Comparison of ENCODE assay signal across 19 mouse cellular contexts in the genomic region with DNA sequence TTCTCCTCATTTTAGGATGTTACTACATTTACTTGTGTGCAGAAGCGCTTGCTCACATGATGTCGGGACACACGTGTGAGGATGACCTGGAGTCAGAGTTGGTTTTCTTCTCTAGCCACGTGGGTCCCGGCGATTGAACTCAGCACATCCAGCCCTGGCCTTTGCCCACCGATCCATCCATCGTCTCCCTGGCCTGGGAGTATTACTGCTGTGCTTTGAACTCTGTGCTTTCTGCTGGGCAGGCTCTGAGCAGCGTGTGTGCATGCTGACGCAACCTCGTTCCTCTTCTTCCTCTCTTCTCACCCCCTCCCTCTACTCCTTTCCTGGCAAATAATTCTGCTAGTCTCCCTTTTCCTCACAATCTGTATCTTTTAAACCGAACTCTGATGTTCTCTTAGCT.
DNase-seq lines count a peak whose midpoint lies in the region; ATAC-seq and TF ChIP-seq lines count a peak whose summit lies in the region.
"Had no signal": no experiment of that assay in that cellular context is flagged by ENCODE, and none has a peak within 500 bp of the region (broad histone marks: within the 10 kb centered on the region; RNA-seq: fewer than 3 reads in every experiment).

No protein-coding gene starts in this region.

- H3K36me3 ChIP-seq in megakaryocyte, embryonic 14.5 days (replicated peaks; ENCODE audit: low read length), result no peaks in the 10 kb centered on the region
- H3K36me3 ChIP-seq: embryonic facial prominence, embryonic 15.5 days had no signal

- H3K9me3 ChIP-seq in megakaryocyte, embryonic 14.5 days, result peaks cover 75% of the 10 kb centered on the region
- H3K9me3 ChIP-seq: embryonic facial prominence, embryonic 12.5 days; embryonic facial prominence, embryonic 15.5 days; hindbrain, embryonic 12.5 days; hindbrain, embryonic 15.5 days had no signal

- DNase-seq in gastrocnemius, adult 2 months, result no peak
- DNase-seq in gastrocnemius, postnatal 10 days, result no peak
- no peak for DNase-seq in layer of hippocampus, adult 2 months (ENCODE audit: low spot score in 2 of 2)
- no peak for DNase-seq in layer of hippocampus, adult 9-10 months (ENCODE audit: low spot score)
- no peak for DNase-seq in adipocyte (ENCODE audit: low spot score)
- DNase-seq: adrenal gland, postnatal 10 days; adrenal gland, postnatal 36 days; cerebellum, adult 9-10 months; gastrocnemius, postnatal 36 days; heart, postnatal 14 days had no signal

- intact Hi-C loops in gastrocnemius, adult 2 months (cut with DNase I), result no loop called here

- no peaks in the 10 kb centered on the region for H3K27me3 ChIP-seq in megakaryocyte, embryonic 14.5 days (replicated peaks)
- H3K27me3 ChIP-seq: embryonic facial prominence, embryonic 12.5 days; embryonic facial prominence, embryonic 15.5 days; heart, embryonic 13.5 days; hindbrain, embryonic 12.5 days; hindbrain, embryonic 15.5 days had no signal

- no peak for ATAC-seq in megakaryocyte, adult 5-6 weeks (ENCODE audit: poor library complexity, severe bottlenecking)
- ATAC-seq: activated CD4-positive, CD25-positive, alpha-beta regulatory T cell, adult 4 months; forebrain, embryonic 14.5 days had no signal

- H3K4me3 ChIP-seq in gastrocnemius, adult 2 months, result no peak overlapping the region
- H3K4me3 ChIP-seq in layer of hippocampus, adult 2 months, result no peak overlapping the region
- H3K4me3 ChIP-seq in megakaryocyte, embryonic 14.5 days (replicated peaks), result peak overlapping the region; percentile 26
- H3K4me3 ChIP-seq: embryonic facial prominence, embryonic 12.5 days; embryonic facial prominence, embryonic 15.5 days; heart, embryonic 13.5 days; hindbrain, embryonic 12.5 days; hindbrain, embryonic 15.5 days had no signal

- H3K27ac ChIP-seq in gastrocnemius, adult 2 months, result peak overlapping the region; percentile 59; the same call in 1 of the 2 replicates
- H3K27ac ChIP-seq in layer of hippocampus, adult 2 months, result peak overlapping the region; percentile 95
- H3K27ac ChIP-seq: embryonic facial prominence, embryonic 12.5 days; embryonic facial prominence, embryonic 15.5 days; heart, embryonic 13.5 days; hindbrain, embryonic 12.5 days; hindbrain, embryonic 15.5 days had no signal

- TF ChIP-seq CTCF in gastrocnemius, adult 2 months (IDR thresholded peaks at IDR 0.05), result no peak
- no peak for TF ChIP-seq CTCF in layer of hippocampus, adult 2 months (conservative IDR thresholded peaks at IDR 0.05)

- no peaks in the 10 kb centered on the region for H3K4me1 ChIP-seq in megakaryocyte, embryonic 14.5 days
- H3K4me1 ChIP-seq: embryonic facial prominence, embryonic 12.5 days; embryonic facial prominence, embryonic 15.5 days; hindbrain, embryonic 12.5 days; hindbrain, embryonic 15.5 days had no signal
